Mouse (Mus musculus): Measurements from ENCODE around the gene Trip4.
"Not testable (repeated sequence)": the region's sequence is repeated elsewhere in the genome, so short reads cannot be mapped to it uniquely, and the experiment has no call there.

The Trip4 gene

GRCm38 (mm10) chr9:65794313-65794712, 114.3 kb downstream of the Trip4 start:
- DNase-seq (ENCODE audit: low spot score in 2 of 2), result no peak

GRCm38 (mm10) chr9:65793506-65793905, 115.1 kb downstream of the Trip4 start:
- DNase-seq (ENCODE audit: low spot score in 2 of 2), result no peak

- DNase-seq (ENCODE audit: low spot score in 2 of 2), result no peak
These were observed 115.5 kb downstream of the Trip4 start for GRCm38 (mm10) chr9:65793086-65793485.

- DNase-seq (ENCODE audit: low spot score in 2 of 2), result no peak
These were observed 116.7 kb downstream of the Trip4 start for GRCm38 (mm10) chr9:65791846-65792245.

GRCm38 (mm10) chr9:65791106-65791505, 117.5 kb downstream of the Trip4 start:
- no peak for DNase-seq (ENCODE audit: low spot score in 2 of 2)

- DNase-seq (ENCODE audit: low spot score in 2 of 2), result no peak
These were observed 118.8 kb downstream of the Trip4 start for GRCm38 (mm10) chr9:65789788-65790187.

- DNase-seq (ENCODE audit: low spot score in 2 of 2), result no peak
These were observed 120.0 kb downstream of the Trip4 start for GRCm38 (mm10) chr9:65788556-65788955.

- no peak for DNase-seq (ENCODE audit: low spot score in 2 of 2)
These were observed 120.7 kb downstream of the Trip4 start for GRCm38 (mm10) chr9:65787829-65788344.

- peak; percentile 11 to 20 for DNase-seq (ENCODE audit: low spot score in 2 of 2)
These were observed 121.5 kb downstream of the Trip4 start for GRCm38 (mm10) chr9:65786885-65787787.

GRCm38 (mm10) chr9:65785772-65786368, 122.7 kb downstream of the Trip4 start:
- peak in 1 of 2 experiments; percentile 5 for DNase-seq (ENCODE audit: low spot score in 2 of 2)

- DNase-seq (ENCODE audit: low spot score in 2 of 2), result not testable (repeated sequence)
These were observed 129.0 kb downstream of the Trip4 start for GRCm38 (mm10) chr9:65779619-65780018.

Data from spleen, postnatal 36 days (tissue).